Mouse (Mus musculus) layer of hippocampus, adult 2 months (tissue): ENCODE results near the gene Rpl38. TPM values are rescaled to one million over a fixed set of nuclear protein-coding genes. Genes with fewer than 3 reads are reported as not detected.

ENCODE experiments used
- DNase-seq, 2 experiments: peaks; one replicate each; pipeline ENCODE4 v3.0.0; 2022; ENCODE audit warnings: low spot score in 2 of 2
- H3K27ac ChIP-seq: fragments of 200-600 bp; 2 replicates; pipeline ENCODE4 v1.8.1; 2022
- H3K4me3 ChIP-seq: fragments of 200-600 bp; 2 replicates; pipeline ENCODE4 v1.8.1; 2022; ENCODE audit warnings: mild to moderate bottlenecking
- CTCF ChIP-seq: fragments of 200-600 bp; conservative IDR thresholded peaks from 2 replicates; pipeline ENCODE4 v1.8.1; 2022; ENCODE audit warnings: antibody characterized with exemption, mild to moderate bottlenecking, moderate library complexity
- long read RNA-seq, 2 experiments: library from polyadenylated mRNA; stranded (forward); transcript quantifications; one replicate each; pipeline ENCODE4 v2.0.0; 2021; ENCODE audit warnings: borderline mapping rate in 2 of 2
- total RNA-seq, 2 experiments: library from RNA; stranded (reverse); gene quantifications; 2 replicates each; pipeline ENCODE4 v1.2.3; 2021

Rpl38 gene
- 100 to 1,000 TPM; 905 to 943 TPM for total RNA-seq
- long read RNA-seq, experiment 1, transcript Rpl38-202 (5 exons, 345 nt): minor isoform, 8 of 285 reads
- long read RNA-seq, experiment 1, transcript Rpl38-204 (5 exons, 371 nt): major isoform, 149 of 285 reads
- long read RNA-seq, experiment 1, transcript Rpl38-203 (4 exons, 457 nt): minor isoform, 13 of 285 reads
- long read RNA-seq, experiment 1, transcript Rpl38-201 (5 exons, 364 nt): minor isoform, 112 of 285 reads
- long read RNA-seq, experiment 1, partial matches to known transcripts: 2 of 285 reads
- long read RNA-seq, experiment 1, other reads (novel, unspliced or antisense): 1 of 285 reads
- long read RNA-seq, experiment 2, transcript Rpl38-201 (5 exons, 364 nt): minor isoform, 139 of 396 reads
- long read RNA-seq, experiment 2, transcript Rpl38-203 (4 exons, 457 nt): minor isoform, 10 of 396 reads
- long read RNA-seq, experiment 2, transcript Rpl38-204 (5 exons, 371 nt): major isoform, 224 of 396 reads
- long read RNA-seq, experiment 2, transcript Rpl38-202 (5 exons, 345 nt): minor isoform, 13 of 396 reads
- long read RNA-seq, experiment 2, partial matches to known transcripts: 9 of 396 reads
- long read RNA-seq, experiment 2, other reads (novel, unspliced or antisense): 1 of 396 reads

DNA sequence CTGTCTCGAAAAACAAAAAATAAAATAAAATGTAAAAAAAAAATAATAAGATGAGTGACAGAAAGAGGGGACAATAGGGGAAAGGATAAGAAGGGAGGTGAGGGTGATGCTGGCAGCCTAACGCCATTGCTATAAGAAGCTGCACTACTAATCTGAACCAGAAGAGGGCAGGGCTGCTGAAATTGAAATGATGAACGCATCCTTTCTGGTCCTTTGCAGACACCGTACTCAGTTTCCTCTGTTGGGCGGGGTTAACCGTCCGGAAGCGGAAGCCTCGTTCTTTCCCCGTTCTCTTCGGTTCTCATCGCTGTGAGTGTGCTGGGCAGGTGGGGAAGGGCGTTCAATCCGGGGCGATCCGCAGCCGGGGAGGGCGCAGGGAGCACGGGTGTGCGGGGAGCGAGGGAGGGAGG, at the start of gene Rpl38:
TSS of gene Rpl38 (plus strand) at position 224 of the 410 bp plus-strand sequence.
- DNase-seq: peak; percentile 95 to 97
- peak; percentile 80 for TF ChIP-seq CTCF

DNA sequence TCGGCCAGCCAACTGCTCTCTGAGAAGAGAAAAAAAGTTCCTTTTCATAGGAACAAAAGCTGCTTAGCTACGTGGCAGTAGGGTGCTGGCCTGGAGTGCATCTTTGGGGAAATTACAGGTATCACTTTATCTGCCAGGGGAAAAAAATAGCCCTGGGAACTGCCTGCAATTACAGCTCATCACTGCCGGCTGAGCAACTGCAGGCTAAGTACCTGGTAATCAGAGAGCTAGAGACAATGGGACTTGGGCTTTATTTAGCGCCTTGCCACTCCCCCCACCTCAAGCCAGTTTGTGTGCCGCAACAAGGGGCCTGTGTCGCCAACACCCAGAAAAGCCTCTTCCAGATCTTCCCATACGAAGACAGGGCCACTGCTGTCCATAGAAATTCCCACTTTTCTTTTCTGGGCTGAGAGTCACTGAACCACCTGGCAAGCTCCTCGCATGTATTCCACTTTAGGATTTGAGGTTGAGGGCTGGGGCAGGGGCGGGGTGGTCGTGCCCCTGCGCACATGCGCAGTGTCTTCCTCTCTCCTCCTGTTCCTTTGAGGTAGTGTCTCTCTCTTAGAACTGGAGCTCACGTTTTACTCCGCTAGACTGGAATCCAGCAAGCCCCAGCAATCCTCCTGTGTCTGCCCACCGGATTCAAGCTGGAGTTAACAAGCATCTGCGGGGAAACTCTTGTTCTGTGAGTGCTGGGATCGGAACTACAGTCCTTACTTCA, 49.5 kb upstream of the Rpl38 start:
- H3K4me3 ChIP-seq: no peak overlapping the region
- no peak overlapping the region for H3K27ac ChIP-seq
- no peak for DNase-seq
- TF ChIP-seq CTCF: no peak

More for the DNA sequence above, at the start of gene Rpl38:
- peak within 1 kb of the TSS; percentile 93 for H3K4me3 ChIP-seq
- peak within 1 kb of the TSS; percentile 95 for H3K27ac ChIP-seq

DNA sequence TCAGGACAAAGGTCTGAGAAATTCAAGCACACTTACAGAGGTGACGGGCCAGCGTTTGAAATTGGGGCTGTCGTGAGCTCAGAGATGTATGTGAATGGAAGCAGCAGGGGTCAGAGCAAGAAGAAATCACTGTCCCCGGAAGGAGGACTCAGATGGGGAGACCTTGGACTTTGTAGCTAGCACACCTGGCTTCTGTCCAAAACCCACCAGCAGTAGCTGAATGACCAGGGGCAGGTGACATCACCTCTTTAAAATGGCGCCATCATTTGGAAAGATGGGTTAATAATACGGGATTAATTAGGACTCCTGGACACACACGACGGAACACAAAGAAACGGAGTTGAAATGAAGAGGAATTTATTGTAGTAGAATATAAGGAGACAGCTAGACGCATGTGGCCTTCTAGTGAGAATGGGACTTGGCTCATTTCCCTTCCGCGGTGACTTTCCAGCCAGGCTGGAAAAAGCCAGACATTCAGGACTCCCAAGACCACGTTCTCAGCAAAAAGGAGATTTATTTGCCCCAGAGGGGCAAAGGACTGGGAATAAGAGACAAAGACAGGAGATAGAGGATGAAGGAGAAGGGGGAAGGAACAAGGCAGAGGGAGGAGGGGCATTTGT, 42.1 kb upstream of the Rpl38 start:
- TF ChIP-seq CTCF: no peak
- no peak for DNase-seq
- no peak overlapping the region for H3K27ac ChIP-seq
- H3K4me3 ChIP-seq: no peak overlapping the region

DNA sequence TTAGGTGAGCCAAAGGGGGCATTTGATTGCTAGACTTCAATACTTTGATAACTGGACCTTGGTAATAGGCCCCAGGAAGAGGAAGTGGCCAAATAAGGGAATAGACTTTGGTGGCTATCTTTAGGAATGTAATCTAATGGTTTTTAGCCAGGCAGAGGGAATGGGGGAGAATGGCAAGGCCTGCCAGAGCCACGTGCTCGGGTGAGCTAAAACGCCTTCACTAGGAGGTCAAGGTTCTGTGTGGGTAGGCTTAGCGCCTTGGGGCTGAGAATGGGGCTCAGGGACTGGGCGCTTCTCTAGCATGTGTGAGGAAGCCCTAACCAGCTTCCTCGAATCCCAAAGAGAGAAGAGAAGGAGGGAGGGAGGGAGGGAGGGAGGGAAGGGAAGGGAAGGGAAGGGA, 41.3 kb upstream of the Rpl38 start:
- H3K4me3 ChIP-seq: no peak overlapping the region
- no peak overlapping the region for H3K27ac ChIP-seq
- no peak for DNase-seq
- TF ChIP-seq CTCF: no peak

DNA sequence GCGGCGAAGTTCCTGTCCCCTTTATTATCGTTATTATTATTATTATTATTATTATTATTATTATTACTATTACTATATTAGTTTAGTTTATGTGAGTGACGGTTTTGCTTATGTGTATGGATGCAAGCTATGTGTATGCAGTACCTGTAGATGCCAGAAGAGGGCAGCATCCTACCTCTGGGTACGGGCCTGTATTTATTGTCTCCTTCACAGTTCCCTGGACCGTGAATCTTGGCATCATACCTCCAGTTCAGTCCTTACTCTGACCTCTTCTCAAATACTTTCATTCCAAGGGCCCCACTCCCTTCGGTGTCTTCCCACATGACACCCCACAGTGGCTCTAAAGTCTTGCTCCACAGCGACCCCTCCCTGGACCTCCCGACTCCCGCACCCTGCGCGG, 40.3 kb upstream of the Rpl38 start:
- no peak for DNase-seq
- Histone ChIP-seq H3K27ac (no peak overlapping the region), H3K4me3 (no peak overlapping the region)
- peak; percentile 70 for TF ChIP-seq CTCF

DNA sequence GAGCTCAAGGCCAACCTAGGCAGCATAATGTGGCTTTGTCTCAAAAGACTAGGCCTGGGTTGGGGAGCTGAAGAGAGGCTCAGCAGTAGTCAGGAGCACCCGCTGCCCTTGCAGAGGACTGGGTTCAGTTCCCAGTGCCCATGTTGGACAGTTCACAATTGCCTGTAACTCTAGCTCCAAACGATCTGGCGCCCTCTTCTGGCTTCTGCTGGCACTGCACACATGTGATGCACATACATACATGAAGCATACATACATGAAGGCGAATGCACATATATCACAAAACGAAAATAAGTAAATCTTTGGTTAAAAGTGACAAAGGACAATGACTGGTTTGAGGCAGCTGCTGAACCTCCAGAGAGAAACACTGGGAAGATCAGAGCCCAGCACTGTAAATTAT, 38.3 kb upstream of the Rpl38 start:
- no peak for DNase-seq
- Histone ChIP-seq H3K4me3 (no peak overlapping the region), H3K27ac (no peak overlapping the region)
- TF ChIP-seq CTCF: peak; percentile 57

DNA sequence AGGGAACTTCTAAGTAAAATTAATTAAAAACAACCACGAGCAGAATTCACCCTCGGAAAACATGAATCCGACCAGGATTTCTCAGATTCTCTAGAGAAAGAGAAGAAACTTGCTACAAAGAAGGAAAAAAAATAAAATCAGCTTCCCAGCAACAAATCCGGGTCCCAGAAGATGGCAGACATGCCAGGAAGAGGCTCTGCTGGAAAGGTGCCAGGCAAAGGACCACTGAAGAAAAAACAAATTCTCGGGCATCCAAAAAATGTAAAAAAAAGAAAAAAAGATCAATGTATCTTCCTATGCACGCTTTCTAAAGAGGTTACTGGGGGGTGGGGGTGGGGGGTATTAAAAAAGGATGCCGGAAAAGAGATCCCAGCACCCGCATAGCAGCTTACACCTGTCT, 36.1 kb upstream of the Rpl38 start:
- no peak for TF ChIP-seq CTCF
- H3K4me3 ChIP-seq: no peak overlapping the region
- H3K27ac ChIP-seq: no peak overlapping the region
- no peak for DNase-seq

DNA sequence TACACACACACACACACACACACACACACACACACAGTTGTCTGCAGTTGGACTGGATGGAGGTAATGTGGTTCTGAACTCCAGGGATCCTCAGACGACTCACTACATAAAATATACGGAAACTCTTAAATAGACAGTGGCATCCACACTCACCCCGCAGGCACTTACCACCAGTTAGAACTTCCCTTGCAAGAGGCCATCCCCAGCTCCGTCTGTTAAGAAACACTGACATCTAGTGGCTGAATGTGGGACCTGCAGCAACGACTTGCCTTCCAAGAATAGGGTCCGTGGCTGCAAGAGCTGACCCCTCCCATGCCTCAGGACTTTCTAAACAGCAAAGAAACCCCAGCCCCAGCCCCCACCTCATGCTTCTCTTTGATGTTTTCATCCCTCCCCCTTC, 32.0 kb upstream of the Rpl38 start:
- H3K4me3 ChIP-seq: peak overlapping the region; percentile 23; the same call in 1 of the 2 replicates
- TF ChIP-seq CTCF: peak; percentile 94
- peak; percentile 81 to 89 for DNase-seq
- 0 out of 2 replicates have a peak overlapping the region, but pooled peaks have one; percentile 10 for H3K27ac ChIP-seq

DNA sequence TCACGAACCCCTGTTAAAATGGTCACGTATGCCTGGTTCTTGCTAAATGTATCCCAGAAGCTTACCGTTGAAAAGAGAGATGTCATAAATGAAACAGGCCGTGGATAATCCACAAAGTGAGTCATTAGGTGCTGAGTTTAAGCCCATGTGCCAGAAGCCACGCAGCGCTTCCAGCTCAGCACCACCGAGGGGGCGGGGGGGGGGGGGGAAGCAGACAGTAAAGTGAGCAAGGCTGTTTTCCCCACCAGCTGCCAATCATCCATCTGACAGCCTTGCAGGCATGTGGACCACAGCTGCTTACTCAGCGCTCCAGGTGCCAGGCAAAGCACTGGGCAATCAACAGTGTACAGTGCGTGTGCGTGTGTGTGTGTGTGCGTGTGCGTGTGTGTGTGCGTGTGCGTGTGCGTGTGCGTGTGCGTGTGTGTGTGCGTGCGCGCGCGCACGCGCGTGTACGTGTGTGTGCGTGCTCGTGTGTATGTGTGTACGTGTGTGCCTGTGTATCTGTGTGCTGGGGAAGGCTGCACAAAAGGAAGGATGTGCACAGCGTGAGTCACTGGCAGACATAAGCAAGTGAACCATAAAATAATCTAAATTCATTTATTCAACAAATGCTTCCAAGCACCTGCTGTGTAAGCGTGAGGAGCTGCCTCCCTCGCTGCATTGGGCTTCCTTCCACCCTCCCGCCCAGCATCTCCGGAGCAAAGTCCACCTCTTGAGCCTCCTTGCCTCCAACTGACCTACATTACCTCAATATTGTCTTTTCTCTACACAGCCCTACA, 31.4 kb upstream of the Rpl38 start:
- H3K4me3 ChIP-seq: peak overlapping the region; percentile 23; the same call in 1 of the 2 replicates
- no peak; the same call in 1 of the 2 replicates for TF ChIP-seq CTCF
- peak in 1 of 2 experiments; percentile 51 for DNase-seq
- 0 out of 2 replicates have a peak overlapping the region, but pooled peaks have one; percentile 10 for H3K27ac ChIP-seq

DNA sequence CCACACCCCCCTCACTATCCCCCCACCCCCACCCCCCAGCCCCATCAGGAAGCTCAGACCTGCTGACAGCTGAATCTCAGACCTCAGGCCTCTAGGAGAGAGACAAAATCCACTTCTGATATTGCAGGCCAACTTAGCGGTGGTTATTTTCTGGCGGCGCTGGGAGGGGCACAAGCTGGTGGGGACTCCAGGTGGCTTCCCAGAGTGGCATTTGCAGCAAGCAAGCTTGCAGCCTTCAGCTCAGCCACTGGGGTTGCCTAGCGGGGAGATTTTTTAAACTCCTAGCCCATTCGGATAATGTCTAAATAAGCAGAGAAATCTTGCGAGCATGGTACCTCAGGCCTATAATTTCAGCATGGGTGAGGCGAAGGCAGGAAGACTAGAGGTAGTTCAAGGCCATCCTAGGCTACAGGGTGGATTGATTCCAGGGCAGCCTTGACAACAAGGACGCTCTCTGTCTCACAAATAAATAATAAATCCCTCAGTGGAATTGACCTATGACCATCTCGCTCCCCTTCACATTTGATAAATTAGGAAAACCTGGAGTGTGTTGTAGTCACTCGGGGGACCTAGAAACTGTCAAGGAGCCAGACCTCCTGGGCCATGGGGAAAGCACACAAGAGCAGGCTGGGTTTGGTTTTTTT, 29.6 kb upstream of the Rpl38 start:
- H3K27ac ChIP-seq: no peak overlapping the region
- DNase-seq: no peak
- H3K4me3 ChIP-seq: no peak overlapping the region
- 0 out of 2 replicates have a peak, but pooled peaks have one; percentile 10 for TF ChIP-seq CTCF

DNA sequence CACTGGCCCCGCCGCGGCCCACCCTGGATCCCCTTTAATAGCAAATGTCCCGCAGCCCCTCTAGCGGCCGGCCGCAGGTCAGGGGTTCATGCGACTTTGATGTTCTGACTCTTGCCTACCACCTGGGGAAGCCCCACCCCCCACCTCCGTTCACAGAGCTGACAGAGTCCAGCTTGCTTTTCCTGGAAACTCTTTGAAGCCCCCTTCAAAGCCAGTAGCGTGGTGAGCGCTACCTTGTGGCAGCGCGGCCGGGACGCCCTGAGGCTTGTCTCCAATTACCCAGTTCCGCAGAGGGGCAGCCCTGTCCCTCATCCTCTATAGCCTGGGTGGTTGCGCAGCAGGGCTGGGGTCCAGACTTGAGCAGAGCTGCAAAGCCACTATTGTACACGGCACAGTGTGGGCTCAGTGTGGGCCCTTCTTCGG, 28.6 kb upstream of the Rpl38 start:
- no peak for DNase-seq
- 0 out of 2 replicates have a peak, but pooled peaks have one; percentile 9 for TF ChIP-seq CTCF
- no peak overlapping the region for H3K27ac ChIP-seq
- no peak overlapping the region for H3K4me3 ChIP-seq
